Mouse (Mus musculus): ENCODE results near the gene Gm21994.
"Not testable (repeated sequence)": the region's sequence is repeated elsewhere in the genome, so short reads cannot be mapped to it uniquely, and the experiment has no call there.

DNA sequence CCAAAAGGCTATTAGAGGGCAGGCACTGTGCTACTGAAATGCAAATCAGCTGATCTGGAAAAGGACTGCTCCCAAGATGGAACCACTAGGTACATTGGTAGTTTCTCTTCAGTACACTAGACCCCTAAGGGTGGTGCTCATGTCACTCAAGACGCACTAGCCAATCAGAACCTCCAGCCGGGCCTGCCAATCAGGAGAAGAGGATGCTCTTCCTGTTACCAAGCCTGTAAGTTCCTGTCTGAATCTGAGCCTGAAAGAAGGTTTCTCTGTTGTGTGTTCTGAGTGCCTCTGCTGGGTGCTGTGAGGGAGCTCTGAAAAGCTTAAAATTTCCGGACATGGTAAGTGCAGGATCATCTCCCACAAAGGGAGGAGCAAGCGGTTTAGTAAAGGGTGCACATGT lies 1.9 kb upstream of the Gm21994 start, which contains the start of gene Gm14124:
- not testable (repeated sequence) for TF ChIP-seq CTCF (conservative IDR thresholded peaks at IDR 0.05 in 1 of 2, IDR thresholded peaks at IDR 0.05 in 1 of 2; ENCODE audit: low read depth in 2 of 2, low read length in 2 of 2); SIN3A (IDR thresholded peaks at IDR 0.05; ENCODE audit: low read length); USF2 (conservative IDR thresholded peaks at IDR 0.05; ENCODE audit: low read depth, low read length); MAX (IDR thresholded peaks at IDR 0.05; ENCODE audit: low read length); POLR2AphosphoS2 (IDR thresholded peaks at IDR 0.05; ENCODE audit: low read depth, low read length); USF1 (IDR thresholded peaks at IDR 0.05; ENCODE audit: low read depth, low read length); EP300 (IDR thresholded peaks at IDR 0.05; ENCODE audit: low read length); GABPA (IDR thresholded peaks at IDR 0.05; ENCODE audit: insufficient replicate concordance, low read depth, low read length); MXI1 (IDR thresholded peaks at IDR 0.05; ENCODE audit: low read depth, low read length); NELFE (IDR thresholded peaks at IDR 0.05; ENCODE audit: low read depth, low read length)
- TF ChIP-seq POLR2A (IDR thresholded peaks at IDR 0.05; ENCODE audit: low read depth, low read length), result peak; percentile 42
- peak; percentile 57; the same call in 1 of the 2 replicates for TF ChIP-seq TBP (conservative IDR thresholded peaks at IDR 0.05; ENCODE audit: low read depth, low read length)
- peak; percentile 71 for TF ChIP-seq CHD2 (IDR thresholded peaks at IDR 0.05; ENCODE audit: low read length)

Measured in CH12.LX (cell line).